Mouse (Mus musculus) layer of hippocampus, postnatal 14 days (tissue): ENCODE measurements around the gene Baz2a. TPM values are rescaled to one million over a fixed set of nuclear protein-coding genes. Genes with fewer than 3 reads are reported as not detected.
A peak's percentile ranks its signal among the peaks of the same experiment; 100 is the strongest.

Source experiments
- DNase-seq, 2 experiments: peaks; one replicate each; pipeline ENCODE4 v3.0.0; 2021 to 2022; ENCODE audit warnings: low spot score in 2 of 2, mixed read lengths in 1 of 2
- microRNA-seq, 2 experiments: library from miRNA; unstranded; fragments of <30 nt; microRNA quantifications; one replicate each; pipeline ENCODE4 v1.2.0; 2021
- total RNA-seq, 2 experiments: library from RNA; stranded (reverse); gene quantifications; 2 replicates each; pipeline ENCODE4 v1.2.3; 2021

Gene Baz2a
- total RNA-seq, 2 experiments from 2014 or later = 35.1 to 36.8 TPM

- peak; percentile 9 to 64 for DNase-seq
Measured at GRCm38 (mm10) chr10:128175996-128176755, 84.8 kb downstream of the Baz2a start.

DNA sequence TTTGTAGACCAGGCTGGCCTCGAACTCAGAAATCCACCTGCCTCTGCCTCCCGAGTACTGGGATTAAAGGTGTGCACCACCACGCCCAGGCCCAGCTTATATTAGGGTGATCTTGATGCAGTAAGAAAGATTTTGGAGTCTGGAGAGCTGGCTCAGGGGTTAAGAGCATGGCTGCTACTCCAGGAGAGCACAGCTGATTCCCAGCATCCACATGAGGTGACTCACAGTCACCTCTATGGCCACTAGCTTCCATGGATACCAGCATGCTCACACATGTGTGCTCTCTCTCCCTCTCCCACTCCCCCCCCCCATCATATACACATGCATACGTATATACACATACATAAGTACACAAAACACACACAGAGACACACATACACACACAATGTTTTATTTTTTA is 85.9 kb downstream of the Baz2a start:
- no peak for DNase-seq

Small RNA genes within 50 kb of the gene (microRNA-seq; reads per million reads assigned to microRNA genes)
- gene Mir677 = 25.3 to 56.9 reads per million in 2 experiments

Other genes starting within 250 kb of the Baz2a start
- not detected for gene Rdh19, start 241.6 kb upstream of the Baz2a start, total RNA-seq
- gene Rdh16f2, start 225.1 kb upstream of the Baz2a start, total RNA-seq = not detected
- gene Rdh7, start 202.8 kb upstream of the Baz2a start, total RNA-seq = not detected
- under 1 TPM in 1 of 2 experiments, not detected in 1; 0.12 TPM for gene Sdr9c7, start 193.1 kb upstream of the Baz2a start, total RNA-seq
- not detected for gene Hsd17b6, start 84.0 kb upstream of the Baz2a start, total RNA-seq
- gene Prim1, start 76.4 kb upstream of the Baz2a start, total RNA-seq = 1 to 10 TPM; 5.4 to 6.6 TPM
- gene Naca, start 56.0 kb upstream of the Baz2a start, total RNA-seq = 100 to 1,000 TPM; 321 to 339 TPM
- gene Ptges3, start 32.6 kb upstream of the Baz2a start, total RNA-seq = 100 to 1,000 TPM; 138 to 149 TPM
- 1,000 to 10,000 TPM; 1,880 to 1,915 TPM for gene Atp5b, start 8.3 kb upstream of the Baz2a start, total RNA-seq
- gene Rbms2, start 88.7 kb downstream of the Baz2a start, total RNA-seq = 10 to 100 TPM; 13.4 to 14.6 TPM
- 10 to 100 TPM; 14.2 to 18.4 TPM for gene Gls2, start 102.9 kb downstream of the Baz2a start, total RNA-seq
- gene Spryd4, start 120.2 kb downstream of the Baz2a start, total RNA-seq = 10 to 100 TPM; 11.1 to 11.5 TPM
- not detected for gene Mip, start 134.3 kb downstream of the Baz2a start, total RNA-seq
- 1 to 10 TPM; 4.1 to 7.6 TPM for gene Timeless, start 140.5 kb downstream of the Baz2a start, total RNA-seq
- gene Apon, start 162.5 kb downstream of the Baz2a start, total RNA-seq = not detected
- gene Apof, start 177.1 kb downstream of the Baz2a start, total RNA-seq = not detected
- gene Stat2, start 179.0 kb downstream of the Baz2a start, total RNA-seq = 10 to 100 TPM; 29.2 to 30.3 TPM
- 1 to 10 TPM; 2.4 to 3.2 TPM for gene Il23a, start 207.2 kb downstream of the Baz2a start, total RNA-seq
- gene Pan2, start 211.8 kb downstream of the Baz2a start, total RNA-seq = 10 to 100 TPM; 15.1 to 15.4 TPM
- 10 to 100 TPM; 76.5 to 80.3 TPM for gene Cnpy2, start 230.9 kb downstream of the Baz2a start, total RNA-seq
- gene Cs, start 246.2 kb downstream of the Baz2a start, total RNA-seq = 100 to 1,000 TPM; 260 to 274 TPM